Mouse (Mus musculus) activated CD4-positive, CD25-positive, alpha-beta regulatory T cell, adult 4 months (primary cell): ENCODE data around the gene Mal. TPM values are rescaled to one million over a fixed set of nuclear protein-coding genes. Genes with fewer than 3 reads are reported as not detected.

Experiments
- ATAC-seq: one replicate; pipeline ENCODE4 v1.8.0; 2017
- polyA plus RNA-seq, 2 experiments: library from polyadenylated mRNA; unstranded; fragments of 100-300 nt; shearing (Covaris generic); gene quantifications; one replicate each; pipeline ENCODE4 v1.2.1; 2017

Gene Mal
- polyA plus RNA-seq: not detected

GRCm38 (mm10) chr2:127656086-127656720, at the start of gene Mal:
Gene Mal, minus strand, starts transcription at chr2:127656695.
- ATAC-seq: no peak

GRCm38 (mm10) chr2:127705267-127705666, 48.8 kb upstream of the Mal start:
- ATAC-seq: no peak

DNA sequence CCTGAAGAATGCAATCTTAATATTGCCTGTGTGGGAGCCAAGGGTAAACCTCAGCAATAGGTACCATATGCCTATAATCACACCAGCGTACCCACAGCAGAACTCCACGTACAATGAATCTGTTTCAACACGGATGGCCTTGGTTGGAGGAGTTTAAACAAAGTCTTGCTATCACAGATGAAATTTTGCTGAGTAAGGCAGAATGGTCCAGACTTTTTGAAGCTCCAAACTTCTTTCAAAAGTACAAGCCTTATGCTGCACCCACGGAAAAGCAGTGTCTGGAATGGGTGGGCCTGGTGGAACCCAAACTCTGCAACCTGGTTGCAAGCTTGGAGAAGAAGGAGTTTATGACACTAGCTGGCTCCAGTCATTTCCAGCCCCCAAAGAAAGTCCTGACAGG, 32.7 kb upstream of the Mal start:
- ATAC-seq: no peak

DNA sequence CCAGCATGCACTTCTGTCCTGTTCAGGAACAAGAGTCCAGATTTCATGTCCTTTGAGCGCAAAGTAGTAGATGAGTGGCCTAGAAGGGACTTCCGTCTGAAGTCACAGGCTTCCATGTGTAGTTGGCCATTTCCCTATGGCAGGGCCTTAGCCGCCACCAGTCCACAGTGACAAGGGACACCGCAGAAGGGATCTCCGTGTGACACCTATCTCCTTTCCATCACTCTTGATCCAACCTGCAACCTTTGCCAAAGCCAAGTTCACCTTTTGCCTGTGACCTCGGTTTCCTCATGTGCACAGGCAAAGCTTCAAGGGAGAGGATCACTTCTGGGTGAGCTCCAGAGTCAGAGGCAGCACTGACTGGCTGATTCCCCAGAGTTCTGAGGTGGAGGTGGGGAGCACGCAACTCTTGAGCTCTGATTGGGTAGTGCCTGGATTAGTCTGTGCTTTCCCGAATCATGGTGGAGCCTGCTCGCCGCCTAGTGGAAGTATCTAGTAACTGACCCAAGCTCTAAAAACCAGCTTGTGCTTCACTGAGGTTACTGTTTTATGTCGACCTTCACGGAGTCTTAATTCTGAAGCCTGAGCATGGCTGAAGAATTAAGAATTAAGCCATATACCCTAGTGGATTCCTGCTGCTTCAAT, 27.3 kb upstream of the Mal start:
- no peak for ATAC-seq

DNA sequence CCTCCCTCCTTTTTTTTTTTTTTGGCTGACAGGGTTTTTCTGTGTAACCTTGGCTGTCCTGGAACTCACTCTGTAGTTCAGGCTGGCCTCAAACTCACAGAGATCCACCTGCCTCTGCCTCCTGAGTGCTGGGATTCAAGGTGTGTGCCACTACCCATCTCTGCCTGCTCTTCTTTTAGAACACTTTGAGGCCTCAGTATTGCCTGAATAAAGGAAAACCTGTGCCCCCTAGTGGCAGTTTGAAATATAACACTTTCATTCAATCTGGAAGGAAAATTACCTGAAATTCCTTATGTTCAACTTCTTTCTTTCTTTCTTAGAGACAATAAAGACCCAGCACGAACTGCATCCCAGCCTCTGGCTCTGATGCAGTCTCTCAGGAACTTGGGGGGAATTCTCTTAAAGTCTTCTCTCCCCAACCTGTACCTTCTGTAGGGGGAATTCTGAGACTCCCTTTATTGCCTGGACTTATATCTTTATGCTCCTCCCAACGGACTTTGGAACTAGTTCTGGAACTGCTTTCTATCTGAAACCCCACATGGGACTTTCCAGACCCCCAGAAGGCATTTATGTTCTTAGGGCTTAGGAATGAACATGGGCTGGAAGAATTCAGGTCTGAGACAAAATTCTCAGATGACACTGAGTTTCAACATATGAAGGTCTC, 11.5 kb upstream of the Mal start:
- ATAC-seq: no peak

DNA sequence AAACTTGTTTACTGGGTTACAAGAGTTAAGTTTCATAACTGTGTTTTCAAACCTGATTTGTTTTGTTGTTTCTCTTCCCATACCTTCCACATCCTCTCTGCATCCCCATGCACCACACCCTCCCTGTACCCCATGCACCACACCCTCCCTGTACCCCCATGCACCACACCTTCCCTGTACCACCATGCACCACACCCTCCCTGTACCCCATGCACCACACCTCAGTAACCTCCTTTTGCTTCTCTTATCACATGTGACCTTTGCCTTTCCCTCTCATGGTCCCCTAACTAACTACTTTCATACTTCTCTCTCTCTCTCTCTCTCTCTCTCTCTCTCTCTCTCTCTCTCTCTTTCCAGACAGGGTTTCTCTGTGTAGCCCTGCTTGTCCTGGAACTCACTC, 10.5 kb upstream of the Mal start:
- ATAC-seq: no peak

DNA sequence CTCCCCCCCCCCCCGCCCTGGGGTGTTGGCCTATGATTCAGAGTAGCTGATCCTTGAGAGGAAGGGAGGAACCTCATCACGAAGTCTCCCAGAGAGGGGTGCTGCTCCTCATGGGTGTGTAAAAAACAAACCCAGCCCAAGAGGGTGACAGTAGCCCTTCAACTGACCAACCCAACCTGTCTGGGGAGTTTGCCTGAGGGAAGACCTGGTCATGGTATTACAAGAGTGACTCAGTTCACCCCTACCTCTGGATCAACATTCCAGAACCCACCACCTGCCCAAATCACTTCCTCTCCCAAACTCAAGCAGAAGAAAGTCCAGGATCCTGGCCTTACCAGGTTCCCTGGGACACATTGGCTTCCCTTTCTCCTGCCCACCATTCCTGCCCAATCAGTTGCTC, 6.2 kb upstream of the Mal start:
- ATAC-seq: no peak

DNA sequence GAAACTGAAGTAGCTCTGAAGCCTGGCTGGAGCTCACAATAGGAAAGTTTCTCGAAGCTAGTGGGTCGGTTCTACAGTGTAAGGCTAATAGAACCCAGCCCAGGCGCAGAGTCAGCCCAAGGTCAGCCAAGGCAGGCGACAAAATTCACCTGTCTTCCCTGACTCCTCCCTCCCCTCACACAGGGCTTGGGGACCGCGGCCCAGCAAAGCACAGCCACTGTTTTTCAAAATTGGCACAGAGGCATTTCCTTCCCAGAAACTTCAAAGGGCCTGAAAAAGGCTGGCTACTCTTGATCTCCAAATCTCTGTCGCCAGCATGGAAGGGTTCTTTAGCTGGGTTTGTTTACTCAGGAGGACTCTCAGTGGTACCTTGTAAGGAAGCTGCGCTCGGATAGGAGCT, 1.1 kb downstream of the Mal start:
- ATAC-seq: no peak

- no peak for ATAC-seq
Measured at GRCm38 (mm10) chr2:127654786-127655185, 1.7 kb downstream of the Mal start.

GRCm38 (mm10) chr2:127652805-127653204, 3.7 kb downstream of the Mal start:
- no peak for ATAC-seq

DNA sequence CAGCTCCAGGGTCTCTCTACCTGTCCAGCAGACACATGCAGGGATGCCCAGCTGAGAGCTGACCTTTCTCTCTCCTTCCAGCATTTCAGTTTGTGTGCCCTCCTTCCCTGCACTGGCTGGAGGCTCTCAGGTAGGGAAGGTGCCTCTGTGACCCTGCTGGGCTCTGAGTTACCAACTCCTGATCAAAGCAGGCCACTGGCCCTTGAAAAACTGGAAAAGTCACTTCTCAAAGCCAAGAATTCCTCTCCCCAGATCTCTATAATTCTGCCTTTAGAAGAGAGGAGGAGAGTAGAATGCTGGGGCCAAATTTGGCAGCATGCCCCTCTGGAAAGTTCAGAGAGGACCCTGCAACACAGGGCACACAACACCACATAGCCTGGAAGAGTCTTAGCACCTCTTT, 4.2 kb downstream of the Mal start:
- no peak for ATAC-seq

GRCm38 (mm10) chr2:127651601-127652000, 4.9 kb downstream of the Mal start:
- no peak for ATAC-seq

DNA sequence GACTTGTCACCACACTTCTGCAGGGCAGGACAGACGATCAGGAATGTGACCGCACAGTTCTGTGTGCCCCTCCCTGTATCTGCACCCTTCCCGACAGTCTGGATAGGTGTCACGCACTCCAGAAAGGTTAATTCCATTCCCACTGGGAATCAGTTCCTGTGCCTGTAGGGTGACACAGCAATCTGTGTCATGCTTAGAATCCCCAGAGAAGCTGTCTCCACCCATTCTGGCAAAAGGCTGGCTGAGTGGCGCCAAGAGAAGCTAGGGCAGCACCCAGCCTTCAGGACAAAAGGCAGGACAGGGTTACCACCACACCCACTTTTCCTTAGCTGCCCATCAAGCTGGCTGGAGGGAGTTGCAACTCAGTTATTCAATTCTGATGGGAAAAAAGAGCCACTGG, 6.6 kb downstream of the Mal start:
- ATAC-seq: no peak

GRCm38 (mm10) chr2:127648145-127648544, 8.3 kb downstream of the Mal start:
- ATAC-seq: no peak

DNA sequence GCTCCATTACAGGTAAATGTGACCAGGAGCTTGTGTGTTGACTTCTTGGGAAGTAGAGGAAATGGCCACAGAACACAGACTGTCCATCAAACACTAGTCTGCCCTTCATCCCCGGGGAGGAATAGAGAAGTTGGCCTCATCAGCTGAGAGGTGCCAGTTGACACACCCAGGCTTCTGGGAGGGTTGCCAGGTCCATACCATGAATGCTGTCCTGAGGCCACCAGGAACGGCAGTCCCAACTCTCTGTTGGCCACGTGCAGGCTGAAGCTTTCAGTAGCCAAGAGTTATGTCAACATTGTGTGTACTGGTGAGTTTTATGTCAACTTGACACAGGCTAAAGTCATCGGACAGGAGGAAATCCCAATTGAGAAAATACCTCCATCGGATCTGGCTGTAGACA, 9.6 kb downstream of the Mal start:
- ATAC-seq: no peak

DNA sequence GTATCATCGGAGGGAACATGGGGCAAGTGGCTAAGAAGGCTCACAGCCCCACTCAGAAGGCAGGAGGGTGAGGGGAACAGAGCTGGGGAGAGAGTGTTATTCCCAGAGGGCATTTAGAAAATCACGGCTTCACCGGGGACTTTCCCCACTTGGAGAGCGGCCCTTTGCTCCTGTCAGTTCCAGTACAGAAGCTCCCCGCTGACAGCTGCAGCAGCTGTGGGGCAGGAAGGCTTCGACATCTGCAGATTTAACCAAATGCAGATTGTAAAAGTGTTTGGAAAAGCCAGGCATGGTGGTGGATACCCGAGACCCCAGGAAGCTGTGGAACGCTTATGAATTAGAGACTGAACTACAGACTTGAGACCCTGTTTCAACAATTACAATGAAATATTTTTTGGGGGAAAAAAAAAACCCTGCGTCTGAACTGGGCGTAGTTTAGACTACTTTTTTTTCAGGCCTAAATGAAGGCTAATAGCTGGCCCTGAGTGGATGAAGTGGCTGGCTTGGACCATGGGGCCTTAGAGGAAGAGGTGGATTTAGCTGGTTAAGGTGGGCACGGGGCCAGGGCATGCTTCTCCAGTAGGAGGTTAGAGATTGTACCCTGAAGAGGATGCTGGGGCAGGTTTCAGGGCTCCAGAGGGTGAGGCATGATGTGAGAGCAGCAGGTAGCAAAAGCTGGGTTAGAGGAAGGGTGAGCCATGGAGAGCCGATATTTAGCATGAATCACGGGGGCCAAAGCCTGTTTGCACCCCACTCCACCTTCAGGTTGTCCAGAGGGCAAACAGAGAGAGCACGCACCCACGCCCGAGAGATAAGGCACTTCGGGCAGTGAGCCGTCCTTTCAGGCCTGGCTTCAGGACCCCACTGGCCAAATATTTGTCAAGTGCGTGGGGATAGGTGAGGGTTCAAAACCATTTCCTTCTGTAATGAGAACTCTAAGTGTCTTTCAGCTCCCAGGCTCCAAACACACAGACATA, 12.5 kb downstream of the Mal start:
- no peak for ATAC-seq

- no peak for ATAC-seq
Measured at GRCm38 (mm10) chr2:127638973-127639372, 17.5 kb downstream of the Mal start.

- no peak for ATAC-seq
Measured at GRCm38 (mm10) chr2:127635581-127635980, 20.9 kb downstream of the Mal start.

DNA sequence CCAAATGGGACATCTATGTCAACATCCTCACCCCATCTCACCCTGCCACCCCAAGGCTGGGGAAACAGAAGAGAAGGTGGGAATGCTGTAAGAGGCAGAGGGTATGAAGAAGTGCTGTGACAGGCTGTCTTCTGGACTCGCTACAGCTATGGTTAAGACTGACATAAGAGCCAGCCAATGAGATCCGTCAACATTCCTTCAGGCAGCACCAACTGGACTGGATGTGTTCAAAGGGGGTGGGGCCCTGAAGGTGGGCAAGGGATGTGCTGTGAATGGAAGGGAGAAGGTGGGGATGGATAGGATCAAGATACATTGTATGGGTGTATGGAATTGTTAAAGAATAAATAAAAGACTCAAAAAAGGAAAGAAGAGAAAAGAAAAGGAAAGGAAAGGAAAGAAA, 23.9 kb downstream of the Mal start:
- ATAC-seq: no peak

- ATAC-seq: no peak
Measured at GRCm38 (mm10) chr2:127627990-127628570, 28.4 kb downstream of the Mal start.

- ATAC-seq: no peak
Measured at GRCm38 (mm10) chr2:127627354-127627753, 29.1 kb downstream of the Mal start.

DNA sequence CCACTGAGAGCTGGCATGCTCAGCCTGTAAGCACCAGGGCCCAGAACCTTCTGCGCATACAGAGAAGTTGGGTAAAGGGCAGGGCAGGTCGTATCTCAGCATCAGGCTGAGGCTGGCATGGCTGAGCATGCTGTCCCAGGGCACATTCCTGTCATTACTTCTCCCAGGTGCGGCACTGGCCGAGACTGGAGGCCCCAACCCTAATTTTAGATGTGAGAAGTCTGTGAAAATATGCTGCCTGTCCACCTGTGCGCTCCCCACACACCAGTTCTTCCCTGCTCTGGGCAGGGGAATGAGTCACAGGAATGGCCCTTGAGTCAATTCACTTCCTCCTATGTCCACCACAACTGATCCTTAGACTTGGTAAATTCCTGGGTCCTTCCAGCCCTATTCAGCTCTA, 30.8 kb downstream of the Mal start:
- ATAC-seq: no peak

DNA sequence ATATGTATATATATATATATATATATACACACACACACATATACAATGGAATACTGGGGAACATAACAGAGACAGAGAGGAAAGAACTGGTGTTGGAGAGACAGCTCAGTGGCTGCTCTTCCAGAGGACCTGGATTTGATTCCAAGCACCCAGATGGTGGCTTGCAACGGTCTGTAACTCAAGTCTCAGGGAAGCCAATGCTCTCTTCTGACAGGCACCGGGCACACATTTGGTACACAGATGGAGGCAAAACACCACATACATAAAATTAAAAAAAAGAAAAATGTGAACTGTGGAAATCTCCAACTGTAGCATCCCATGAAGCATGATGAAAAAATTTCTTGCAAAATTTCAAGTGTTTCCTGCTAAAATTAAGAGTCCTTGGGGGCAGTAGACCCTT, 31.7 kb downstream of the Mal start:
- no peak for ATAC-seq
